Mouse (Mus musculus): ENCODE measurements around the gene Fto. TPM values are rescaled to one million over a fixed set of nuclear protein-coding genes. Genes with fewer than 3 reads are reported as not detected.

Gene Fto
- total RNA-seq, 2 experiments from 2014 or later, result 24.6 to 53.8 TPM

DNA sequence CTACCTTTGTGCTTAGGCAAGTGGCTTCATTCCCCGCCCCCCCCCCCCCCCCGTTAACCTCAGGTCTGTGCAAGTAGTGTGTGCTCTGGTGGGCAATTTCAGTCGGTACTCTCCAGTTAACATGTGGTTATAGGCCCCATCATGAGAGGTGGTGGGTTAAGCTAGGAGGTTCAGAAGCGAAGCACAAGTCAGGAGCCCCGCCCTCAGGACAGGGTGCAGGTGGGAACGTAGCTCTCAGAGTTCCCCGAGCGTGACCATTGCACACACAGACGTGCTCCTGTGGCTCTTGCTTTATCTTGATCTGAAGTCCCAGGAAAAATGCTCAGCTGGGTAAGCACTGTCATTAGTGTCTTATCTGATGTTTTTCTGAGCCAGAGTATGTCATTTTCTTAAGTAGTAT lies 224.8 kb downstream of the Fto start:
- no peak for ATAC-seq (replicated peaks; ENCODE audit: low FRiP score, low TSS enrichment, poor library complexity, severe bottlenecking)

DNA sequence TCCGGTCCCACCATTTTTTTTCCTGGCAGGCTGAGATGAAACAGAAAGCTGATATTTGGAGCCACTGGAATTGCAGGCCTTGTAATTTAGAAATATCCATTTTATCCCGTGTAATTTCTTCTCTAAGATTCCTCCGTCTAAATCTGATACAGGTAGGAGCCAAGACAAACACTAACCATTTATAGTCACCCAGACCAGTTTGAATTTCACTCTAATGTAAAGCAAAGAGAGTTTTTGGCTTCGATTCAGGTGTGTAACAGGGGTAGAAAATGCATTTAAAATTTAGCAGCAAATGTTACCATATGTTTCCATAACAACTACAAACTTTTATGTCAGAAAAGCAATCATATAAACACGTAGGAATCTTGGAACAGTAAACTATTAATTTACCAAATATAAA lies 225.6 kb downstream of the Fto start:
- no peak for ATAC-seq (replicated peaks; ENCODE audit: low FRiP score, low TSS enrichment, poor library complexity, severe bottlenecking)

DNA sequence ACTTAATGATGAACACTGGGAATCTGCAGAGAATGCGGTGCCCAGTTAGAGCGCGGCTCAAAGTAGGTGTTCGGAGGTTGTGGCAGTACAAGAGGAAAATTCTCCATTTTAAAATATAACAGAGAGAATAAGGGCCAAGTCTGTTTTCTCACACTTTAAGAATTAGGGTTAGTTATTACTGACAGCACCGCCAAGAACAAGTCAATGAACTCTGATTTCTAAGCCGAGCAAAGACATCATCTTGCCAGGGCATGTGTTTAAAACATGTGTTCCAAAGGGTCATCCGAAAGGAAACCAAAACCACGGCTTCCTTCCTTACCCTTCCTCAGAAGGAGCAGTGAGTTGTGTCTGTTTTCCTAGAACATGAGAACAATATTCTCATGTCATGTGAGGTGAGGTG lies 226.3 kb downstream of the Fto start:
- no peak for ATAC-seq (replicated peaks; ENCODE audit: low FRiP score, low TSS enrichment, poor library complexity, severe bottlenecking)

DNA sequence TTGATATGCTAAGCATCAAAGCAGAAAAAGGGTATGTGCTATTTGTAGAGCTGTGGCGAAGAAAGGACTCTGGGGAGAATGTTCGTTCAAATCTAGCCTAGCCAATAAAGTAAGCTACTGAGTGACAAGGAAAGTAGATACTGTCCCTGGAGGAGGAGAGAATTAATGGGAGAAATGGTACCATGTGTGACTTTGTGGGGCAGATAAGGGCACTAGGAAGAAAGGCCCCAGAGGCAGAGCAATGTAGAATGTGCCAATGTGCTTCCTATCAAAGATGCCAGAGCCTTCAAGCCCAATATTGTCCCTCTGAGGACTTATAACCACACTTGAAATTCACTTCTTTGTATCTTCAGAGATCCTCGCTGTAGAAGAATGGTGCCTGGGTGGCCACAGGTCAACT lies 227.9 kb downstream of the Fto start:
- peak; percentile 83 for ATAC-seq (replicated peaks; ENCODE audit: low FRiP score, low TSS enrichment, poor library complexity, severe bottlenecking)

DNA sequence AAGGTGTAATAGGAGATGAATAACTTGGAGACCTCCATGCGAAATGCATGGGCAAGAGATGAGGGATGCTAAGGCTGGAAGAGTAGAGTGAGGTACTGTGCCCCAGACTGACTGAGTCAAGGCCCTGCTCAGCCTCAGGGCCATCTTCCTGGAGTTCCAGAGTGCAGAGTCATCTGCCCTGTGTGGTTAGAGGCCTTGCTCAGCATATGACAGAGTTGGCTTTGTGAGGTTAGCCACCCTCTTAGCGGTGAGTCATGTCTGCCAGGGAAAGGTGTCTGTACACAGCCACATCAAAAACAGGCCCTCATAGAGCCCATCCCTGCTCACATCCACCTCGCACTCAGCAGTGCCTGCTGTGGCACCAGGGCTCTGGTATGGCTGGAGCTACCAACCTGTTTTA lies 232.2 kb downstream of the Fto start:
- ATAC-seq (replicated peaks; ENCODE audit: low FRiP score, low TSS enrichment, poor library complexity, severe bottlenecking), result peak; percentile 36

DNA sequence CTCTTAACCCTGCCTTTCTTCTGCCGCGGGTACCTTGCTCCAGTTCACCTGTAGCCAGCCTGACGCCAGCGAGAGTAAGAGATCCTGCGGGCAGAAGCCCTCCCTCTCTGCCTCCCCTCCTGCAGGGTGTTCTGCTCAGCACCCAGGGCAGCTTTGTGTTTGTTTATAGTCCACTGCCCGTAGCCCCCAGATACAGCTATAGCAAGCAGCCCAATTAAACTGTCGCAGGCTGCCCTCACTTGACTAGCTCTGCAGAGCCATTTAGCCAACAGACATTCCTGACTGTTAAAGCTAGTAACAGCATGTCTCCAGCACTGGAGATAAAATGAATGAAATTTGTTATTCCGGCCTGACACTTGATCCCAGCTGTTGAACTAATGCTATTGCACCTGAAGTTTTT lies 233.3 kb downstream of the Fto start:
- ATAC-seq (replicated peaks; ENCODE audit: low FRiP score, low TSS enrichment, poor library complexity, severe bottlenecking), result no peak

DNA sequence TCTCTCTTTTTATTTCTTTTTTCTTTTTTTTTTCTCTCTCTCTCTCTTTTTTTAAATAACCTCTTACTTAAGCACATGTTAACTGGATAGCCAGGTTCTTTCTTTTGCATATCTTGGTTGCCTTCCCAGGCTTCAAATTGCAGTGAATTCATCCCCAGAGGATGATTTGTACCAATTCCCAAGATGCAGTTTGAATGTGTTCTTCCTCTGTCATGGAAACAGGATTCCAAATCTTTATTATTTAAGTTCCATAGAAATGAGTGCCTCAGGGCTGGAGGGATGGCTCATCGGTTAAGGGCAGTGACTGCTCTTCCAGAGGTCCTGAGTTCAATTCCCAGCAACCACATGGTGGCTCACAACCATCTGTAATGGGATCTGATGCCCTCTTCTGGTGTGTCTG lies 236.8 kb downstream of the Fto start:
- ATAC-seq (replicated peaks; ENCODE audit: low FRiP score, low TSS enrichment, poor library complexity, severe bottlenecking), result no peak

DNA sequence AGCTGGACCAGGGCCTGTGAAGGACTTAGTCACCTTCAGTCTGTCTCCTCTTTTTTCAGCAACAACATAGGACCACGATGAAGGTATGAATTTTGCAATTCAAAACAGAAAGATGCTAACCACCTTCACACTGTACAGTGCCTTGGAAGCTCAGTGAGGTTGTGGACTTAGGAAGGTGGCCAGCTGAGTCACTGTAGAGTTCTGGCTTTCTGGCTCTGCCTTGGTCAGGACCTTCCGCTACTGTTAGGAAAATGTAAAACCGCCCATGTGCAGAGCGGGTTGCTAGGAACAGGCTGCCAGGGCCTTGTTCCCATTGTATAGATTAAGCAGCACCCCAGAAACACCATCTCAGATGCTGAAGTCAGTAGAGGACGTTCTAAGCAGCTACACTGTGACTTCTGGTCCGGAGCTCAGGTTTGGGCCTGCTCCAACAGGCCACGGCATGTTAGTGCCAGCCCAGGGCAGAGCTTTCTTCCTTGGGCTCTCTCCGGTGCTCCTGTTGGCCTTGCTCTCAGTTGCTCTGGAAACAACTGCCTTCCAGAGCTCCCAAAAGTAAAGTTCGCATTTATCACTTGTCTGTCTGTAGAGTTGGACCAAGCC lies 237.9 kb downstream of the Fto start:
- no peak for ATAC-seq (replicated peaks; ENCODE audit: low FRiP score, low TSS enrichment, poor library complexity, severe bottlenecking)

DNA sequence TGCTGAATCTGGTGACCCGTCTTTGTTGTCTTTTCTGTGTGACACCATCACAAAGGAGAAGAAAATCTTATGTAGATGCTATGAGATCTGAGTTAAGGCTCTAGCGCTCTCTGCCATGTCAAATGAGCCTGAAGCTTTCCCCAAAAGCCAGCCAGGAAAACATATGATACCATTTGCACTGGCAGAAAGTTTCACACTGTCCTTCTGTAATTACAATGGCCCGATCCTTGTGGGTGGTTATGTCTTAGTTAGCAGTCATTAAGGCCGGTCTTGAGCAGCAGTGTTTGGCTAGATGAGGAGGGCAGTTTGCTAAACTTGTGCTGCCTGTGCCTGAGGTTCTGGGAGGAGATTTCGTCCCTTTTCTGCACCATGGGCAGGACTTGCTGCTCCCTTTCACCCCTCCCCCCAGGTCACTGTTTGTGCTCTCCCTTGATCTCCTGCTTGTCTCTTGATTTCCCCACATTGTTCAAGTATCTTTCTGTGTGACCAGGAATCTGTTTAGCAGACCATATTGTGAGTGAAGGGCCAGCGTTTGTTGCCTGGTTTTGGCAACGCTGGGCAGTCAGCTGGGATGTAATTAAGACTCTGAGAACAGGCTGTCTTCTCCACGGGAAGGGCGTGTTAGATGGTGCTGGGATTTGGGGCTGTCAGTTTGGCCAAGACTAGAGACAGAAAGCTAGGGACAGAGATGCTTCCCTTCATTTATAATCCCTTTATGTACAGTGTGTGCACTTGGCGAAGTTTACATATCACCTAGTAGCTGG lies 238.6 kb downstream of the Fto start:
- no peak for ATAC-seq (replicated peaks; ENCODE audit: low FRiP score, low TSS enrichment, poor library complexity, severe bottlenecking)

DNA sequence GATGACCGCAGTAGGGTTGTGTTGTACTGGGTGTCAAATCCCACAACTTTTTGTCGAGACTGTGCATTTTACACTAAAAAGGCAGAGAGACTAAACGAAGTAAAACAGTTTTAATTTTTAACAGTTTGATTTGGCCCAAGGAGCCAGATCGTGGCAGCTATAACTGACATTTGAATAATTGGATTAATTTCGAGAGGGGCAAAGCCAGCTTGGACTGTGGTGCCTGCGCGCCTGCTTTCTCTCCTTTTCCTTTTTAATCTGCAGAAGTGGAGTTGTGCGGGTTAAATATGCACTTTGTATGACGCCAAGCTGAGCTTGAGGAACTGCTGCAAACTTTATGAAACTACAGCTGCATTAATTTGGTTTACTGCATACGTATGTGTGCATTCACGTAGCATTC lies 239.3 kb downstream of the Fto start:
- no peak for ATAC-seq (replicated peaks; ENCODE audit: low FRiP score, low TSS enrichment, poor library complexity, severe bottlenecking)

DNA sequence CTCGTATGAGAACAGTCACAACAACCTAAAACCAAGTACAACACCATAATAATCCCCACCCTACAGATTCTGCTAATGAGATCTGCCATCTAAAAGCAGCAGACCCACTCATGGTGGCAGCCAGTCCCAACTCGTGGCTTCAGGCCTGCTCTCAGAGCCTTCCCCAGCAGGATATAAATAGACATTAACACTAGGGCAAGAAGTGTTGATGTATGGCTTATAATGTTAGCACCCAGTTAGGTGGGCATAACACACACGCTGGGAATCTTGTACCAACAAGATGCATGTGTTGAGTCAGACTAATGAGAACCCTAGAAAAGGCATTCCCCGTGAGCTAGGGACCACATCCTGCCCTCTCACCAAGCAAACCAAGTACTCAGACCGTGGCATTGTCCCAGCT lies 240.1 kb downstream of the Fto start:
- no peak for ATAC-seq (replicated peaks; ENCODE audit: low FRiP score, low TSS enrichment, poor library complexity, severe bottlenecking)

DNA sequence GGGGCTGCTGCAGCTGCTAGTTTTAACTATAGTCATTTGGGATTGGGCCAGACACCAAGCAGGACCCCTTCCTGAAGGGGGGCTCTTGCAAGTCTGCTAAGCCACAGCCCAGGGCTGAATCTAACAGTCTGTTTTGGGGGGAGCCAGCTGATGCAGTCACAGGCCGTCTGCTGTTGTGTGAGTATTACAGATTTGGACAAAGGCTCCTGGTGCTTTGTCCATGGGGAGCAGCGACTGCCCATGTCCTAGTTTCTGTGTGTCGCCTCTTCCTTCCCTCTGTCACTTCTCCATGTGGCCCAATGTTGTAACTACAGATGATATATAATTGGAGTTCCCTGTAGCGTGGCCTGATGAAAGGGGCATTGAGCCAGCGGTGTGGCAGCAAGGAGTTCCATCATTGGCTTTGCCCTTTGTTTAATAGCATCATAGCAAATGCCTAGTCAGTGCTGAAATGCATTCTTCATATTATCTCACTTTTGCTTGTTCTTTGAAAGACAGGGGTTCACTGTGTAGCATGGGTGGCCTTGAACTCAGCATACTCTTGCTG lies 243.8 kb downstream of the Fto start:
- no peak for ATAC-seq (replicated peaks; ENCODE audit: low FRiP score, low TSS enrichment, poor library complexity, severe bottlenecking)

DNA sequence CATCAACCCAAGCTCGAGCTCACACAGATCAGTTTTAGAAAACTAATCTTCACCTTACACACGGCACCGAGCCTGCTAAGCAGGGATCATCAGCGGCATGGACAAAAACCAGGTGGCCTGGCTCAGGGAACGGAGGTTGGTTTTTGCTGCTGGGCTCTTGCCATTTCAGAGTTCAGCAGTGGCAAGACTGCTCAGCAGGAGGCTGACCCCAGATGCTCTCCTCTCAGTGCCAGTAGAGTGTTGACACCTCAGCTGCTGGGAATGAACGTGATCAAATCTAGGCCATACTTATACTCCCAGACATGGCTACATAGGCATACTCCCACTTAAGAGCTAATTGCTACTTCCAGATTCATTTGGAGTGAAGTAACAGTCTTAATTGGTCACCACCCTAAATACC lies 245.1 kb downstream of the Fto start:
- ATAC-seq (replicated peaks; ENCODE audit: low FRiP score, low TSS enrichment, poor library complexity, severe bottlenecking), result no peak

DNA sequence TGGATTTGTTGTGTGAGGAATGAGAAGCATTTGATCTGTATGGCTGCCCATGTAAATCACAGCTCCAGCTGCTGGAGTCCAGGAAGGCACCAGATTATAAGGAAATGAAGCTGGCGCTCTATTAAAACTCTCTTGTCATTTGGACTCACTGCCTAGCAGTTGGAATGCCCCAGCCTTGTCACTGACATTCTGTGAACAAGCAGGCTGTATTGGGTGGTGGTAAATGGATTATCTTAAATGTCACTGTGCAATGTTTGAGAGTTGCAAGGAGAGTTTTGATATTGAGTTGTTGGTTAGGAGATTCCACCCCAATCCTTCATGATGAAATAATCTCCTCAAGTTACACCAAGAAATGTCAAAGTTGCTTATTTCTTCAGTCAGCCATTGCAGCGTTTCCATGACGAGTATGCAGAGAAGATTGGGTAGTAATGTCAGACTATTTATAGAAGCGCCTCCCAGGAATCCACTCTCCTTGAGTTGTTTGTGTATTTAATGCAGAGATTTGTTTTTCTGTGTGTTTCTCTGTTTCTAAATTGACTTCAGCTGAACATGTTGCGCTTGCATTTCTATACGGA lies 246.8 kb downstream of the Fto start:
- no peak for ATAC-seq (replicated peaks; ENCODE audit: low FRiP score, low TSS enrichment, poor library complexity, severe bottlenecking)

DNA sequence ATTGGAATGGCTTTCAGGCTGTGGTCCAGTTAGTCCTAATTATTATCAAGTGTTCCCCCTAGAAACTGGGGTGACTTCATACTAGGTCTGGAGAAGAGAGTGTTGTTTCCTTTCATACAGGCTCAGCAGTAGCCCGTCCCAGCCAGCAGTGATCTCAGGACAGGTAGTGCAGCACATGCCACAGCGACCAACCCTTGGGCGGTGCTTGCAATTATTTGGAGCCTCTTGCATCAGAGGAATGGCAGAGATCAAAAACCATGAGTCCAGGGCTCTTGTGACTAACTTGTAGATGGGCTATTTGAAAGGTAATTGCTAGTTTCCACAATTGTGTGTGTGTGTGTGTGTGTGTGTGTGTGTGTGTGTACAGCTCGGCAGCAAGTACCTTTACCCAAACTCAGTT lies 247.9 kb downstream of the Fto start:
- ATAC-seq (replicated peaks; ENCODE audit: low FRiP score, low TSS enrichment, poor library complexity, severe bottlenecking), result no peak

DNA sequence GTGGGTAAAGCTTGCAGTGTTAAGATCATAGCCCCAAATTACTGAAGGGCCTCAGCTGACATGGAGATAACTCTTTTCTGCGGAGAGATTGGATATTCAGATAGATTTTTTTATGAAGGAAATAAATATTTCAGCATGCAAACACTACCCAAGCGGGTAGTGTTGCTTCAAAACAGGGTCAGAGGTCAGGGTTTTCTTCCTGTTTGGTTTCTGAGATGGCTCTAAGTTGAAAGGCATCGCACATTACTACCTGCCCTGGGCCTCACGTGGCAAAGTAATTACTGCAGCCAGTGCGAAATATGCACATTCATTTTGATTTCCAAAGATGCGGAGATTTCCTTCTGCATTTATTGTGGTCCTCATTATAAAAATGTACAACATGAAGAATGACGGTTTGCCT lies 249.3 kb downstream of the Fto start:
- ATAC-seq (replicated peaks; ENCODE audit: low FRiP score, low TSS enrichment, poor library complexity, severe bottlenecking), result no peak

DNA sequence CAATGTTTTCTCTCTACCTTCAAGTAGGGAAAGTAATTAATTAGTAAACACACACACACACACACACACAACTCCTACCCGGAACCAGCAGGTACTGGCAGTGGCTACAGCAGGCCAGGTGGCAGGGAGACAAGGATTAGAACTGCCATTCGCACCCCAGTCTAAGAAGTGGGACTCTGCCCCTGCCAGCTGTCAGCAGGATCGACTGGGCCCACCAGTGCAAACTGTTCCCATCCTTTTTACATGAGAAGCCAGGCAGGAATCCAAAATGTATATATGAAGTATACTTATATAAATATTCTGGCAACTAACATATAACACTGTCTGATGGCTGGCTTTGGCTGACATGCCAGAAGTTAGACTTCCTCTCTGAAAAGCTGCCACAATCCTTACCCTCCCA lies 250.0 kb downstream of the Fto start:
- ATAC-seq (replicated peaks; ENCODE audit: low FRiP score, low TSS enrichment, poor library complexity, severe bottlenecking), result no peak

DNA sequence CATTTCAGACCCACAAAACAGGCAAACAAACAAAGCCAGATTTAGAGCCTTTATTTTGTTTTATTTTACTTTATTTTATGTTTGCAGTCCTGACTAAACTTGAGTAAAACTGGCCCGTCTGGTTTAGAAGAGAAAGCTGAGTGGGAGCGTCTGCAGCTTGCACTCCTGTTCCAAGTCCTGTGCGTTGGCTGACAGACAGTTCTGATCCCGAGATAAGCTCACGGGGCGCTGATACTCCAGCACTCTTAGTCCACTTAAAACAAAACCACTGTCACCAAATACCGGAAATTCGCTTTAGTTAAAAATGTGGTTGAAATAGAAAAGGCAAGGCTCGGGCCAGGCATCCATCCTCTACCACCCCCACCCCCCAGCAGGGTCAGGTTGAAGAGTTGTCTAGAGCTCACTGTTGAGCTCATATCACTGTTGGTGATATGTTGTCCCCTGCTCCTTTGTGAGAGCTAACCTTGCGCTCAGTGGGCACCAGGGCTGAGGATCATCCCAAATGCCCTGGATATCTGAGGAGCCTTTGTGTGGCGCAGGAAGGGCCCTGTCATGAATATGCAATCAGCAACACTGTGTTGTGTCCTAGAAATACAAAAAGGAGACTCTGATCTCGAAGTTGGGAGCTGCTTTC lies 252.7 kb downstream of the Fto start:
- peak; percentile 71 for ATAC-seq (replicated peaks; ENCODE audit: low FRiP score, low TSS enrichment, poor library complexity, severe bottlenecking)

DNA sequence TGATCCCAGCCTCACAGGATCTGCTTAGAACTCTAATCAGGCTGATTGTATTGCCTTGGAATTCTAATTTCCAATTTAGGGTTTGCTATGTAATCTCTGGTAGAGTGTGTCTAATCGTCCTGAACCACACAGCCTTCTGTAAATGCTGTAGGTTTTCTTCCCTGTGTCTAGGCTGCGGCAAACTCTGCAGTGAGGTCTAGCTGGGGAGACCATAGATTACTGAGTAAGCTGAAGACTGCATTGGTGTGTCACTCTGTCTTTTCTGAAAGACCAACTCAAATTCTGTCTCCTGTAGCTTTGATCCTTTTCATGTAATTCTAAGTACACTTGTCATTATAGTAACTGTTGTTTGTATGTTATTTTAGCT lies 253.2 kb downstream of the Fto start:
- ATAC-seq (replicated peaks; ENCODE audit: low FRiP score, low TSS enrichment, poor library complexity, severe bottlenecking), result no peak

DNA sequence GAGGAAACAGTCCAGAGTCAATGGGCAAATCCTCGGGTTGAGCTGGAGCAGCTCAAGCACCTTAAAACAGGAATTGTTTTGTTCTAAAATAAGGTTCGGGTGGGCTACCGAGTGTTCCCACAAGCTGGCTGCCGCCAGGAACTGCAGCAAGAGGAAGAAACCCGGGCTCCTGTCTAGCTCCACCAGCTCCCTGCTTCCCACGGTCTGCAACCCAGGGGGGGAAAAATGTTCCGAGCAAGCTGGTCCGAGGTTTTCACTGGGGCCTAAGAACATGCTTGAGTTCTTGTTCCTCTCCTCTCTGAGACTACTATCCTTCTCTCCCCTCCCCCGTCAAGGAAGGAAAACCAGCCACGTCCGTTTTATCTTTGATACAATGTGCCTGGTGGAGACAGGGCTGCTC lies 256.5 kb downstream of the Fto start:
- no peak for ATAC-seq (replicated peaks; ENCODE audit: low FRiP score, low TSS enrichment, poor library complexity, severe bottlenecking)

DNA sequence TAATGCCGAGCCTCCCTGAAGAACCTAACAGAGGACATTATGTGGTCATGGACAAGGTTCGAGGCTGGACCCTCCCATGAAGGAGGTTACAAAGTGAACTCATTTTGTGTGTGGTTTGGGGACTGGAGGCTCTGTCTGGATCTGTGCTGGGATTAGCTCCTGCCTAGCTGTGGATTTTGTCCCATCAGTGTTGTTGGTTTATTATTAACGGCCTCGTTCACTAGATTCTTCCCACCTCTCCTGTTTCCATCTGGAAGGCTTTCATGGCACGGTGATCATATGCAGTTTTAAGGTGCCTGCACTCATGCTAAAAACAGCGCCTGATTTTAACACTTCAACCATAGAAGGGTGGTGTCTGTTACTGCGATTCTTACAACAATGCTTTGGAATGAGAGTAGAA lies 257.5 kb downstream of the Fto start:
- ATAC-seq (replicated peaks; ENCODE audit: low FRiP score, low TSS enrichment, poor library complexity, severe bottlenecking), result no peak

Data from megakaryocyte-erythroid progenitor cell, adult 5-6 weeks (primary cell).